Mouse (Mus musculus): ENCODE results near the gene Scaf1.
"Not testable (repeated sequence)": the region's sequence is repeated elsewhere in the genome, so short reads cannot be mapped to it uniquely, and the experiment has no call there.

Gene Scaf1

DNA sequence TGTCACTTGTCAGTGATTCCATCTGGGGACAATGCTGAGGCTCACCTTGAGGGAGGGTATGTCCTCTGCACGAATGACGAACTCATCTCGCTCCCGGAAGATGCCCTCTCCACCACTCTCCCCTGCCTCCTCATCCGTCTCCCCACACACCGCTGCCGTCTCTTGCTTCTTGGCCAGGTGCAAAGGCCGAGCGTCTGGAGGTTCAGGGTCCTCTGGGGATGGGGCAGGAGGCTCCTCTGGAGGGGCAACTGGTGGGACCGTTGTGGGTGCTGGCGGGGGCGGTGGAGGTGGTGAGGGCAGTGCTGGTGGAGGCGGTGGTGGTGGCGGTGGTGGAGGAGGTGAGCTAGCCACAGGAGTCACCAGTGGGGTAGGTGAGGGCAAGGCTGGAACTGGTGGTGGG lies 27.1 kb upstream of the Scaf1 start:
- in situ Hi-C loops (cut with MboI), result no loop called here

DNA sequence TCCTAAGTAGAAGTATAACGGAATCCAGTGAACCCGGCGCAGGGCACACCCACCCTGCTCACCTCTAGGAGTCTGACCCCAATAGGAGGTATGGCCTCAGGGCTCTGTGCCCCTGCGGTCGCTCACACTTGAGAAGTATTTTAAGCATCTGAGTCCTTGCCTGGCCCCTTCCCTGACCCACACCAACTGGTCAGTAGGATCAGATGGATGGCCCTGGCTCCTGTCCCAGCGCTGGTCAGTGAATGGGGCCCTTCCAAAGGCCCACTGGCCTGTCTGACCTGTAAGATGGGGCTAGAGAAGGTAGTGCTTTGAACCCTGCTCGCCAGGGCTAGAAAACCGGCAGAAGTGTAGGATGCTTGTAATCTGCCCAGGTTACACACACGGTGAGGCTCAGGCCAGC lies 24.7 kb upstream of the Scaf1 start:
- in situ Hi-C loops (cut with MboI), result no loop called here

DNA sequence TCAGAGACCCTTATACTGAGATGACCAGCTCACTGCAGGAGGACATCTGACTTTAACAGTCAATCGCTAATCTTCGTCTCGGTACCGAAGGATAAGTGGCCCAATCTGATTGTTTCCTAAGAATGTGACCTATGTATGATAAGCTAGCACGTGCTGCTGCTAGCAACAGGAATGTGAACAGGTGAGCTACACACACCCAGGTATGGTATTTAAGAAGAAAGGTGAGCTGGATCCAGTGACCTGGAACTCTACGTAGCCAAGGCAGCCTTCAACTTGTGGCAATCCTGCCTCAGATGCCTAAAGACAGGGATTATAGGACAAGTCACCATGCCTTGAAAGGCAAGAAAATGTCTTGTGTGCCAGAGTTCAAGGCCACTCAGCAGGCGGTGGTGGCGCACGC lies 22.2 kb upstream of the Scaf1 start:
- in situ Hi-C loops (cut with MboI), result no loop called here

- in situ Hi-C loops (cut with MboI), result no loop called here
Measured at GRCm38 (mm10) chr7:45037720-45038361, 21.7 kb upstream of the Scaf1 start.

GRCm38 (mm10) chr7:45036702-45037101 lies 20.5 kb upstream of the Scaf1 start:
- in situ Hi-C loops (cut with MboI), result no loop called here

DNA sequence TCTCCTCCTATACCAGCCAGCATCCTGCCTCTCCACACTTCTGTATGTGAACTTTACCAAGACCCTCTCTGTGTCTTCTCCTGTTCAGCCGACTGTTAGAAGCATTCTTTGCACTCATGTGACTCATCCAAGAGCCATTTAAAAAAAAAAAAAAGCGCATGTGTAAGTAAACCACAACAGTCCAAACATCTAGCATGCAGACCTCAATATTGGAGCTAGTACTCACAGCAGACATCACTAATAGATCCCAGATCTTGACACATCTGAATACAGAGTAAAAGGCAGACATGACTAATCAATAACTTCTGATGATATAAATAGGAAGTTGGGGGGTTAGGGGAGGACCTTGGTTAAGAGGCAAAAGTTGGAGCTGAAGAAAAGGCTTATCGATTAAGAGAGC lies 19.5 kb upstream of the Scaf1 start:
- in situ Hi-C loops (cut with MboI), result no loop called here

DNA sequence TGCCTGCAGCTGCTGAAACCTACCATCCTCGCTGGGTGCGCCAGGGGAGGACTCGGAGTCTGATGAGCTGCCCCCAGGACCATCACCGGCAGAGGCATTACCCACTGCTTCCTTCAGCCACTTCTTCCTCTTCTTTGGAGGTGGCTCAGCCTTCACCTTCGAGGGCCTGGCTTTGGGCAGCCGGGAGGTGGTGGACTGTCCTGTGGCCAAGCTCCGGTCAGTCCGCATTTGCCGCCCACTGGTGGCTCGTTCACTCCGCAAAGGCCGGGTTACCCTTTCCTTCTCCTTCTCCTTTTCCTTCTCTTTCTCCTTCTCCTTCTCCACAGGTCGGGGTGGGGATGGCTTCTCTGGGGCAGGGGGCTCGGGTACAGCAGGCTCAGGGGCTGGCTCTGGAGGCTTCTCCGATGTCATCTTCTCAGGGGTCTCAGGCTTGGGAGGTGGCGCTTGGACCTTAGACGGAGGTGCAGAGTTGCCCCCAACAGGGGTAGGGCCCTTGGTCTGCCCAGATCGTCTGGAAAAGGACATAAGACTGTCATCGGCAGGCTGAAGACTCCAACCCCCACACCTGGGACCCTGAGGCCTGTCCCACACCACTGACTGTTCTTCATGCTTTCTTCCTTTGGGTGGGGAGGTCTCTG lies 17.7 kb upstream of the Scaf1 start:
- in situ Hi-C loops (cut with MboI), result no loop called here

- in situ Hi-C loops (cut with MboI), result no loop called here
Measured at GRCm38 (mm10) chr7:45030857-45031256, 14.7 kb upstream of the Scaf1 start.

- in situ Hi-C loops (cut with MboI), result no loop called here
Measured at GRCm38 (mm10) chr7:45029995-45030394, 13.8 kb upstream of the Scaf1 start.

DNA sequence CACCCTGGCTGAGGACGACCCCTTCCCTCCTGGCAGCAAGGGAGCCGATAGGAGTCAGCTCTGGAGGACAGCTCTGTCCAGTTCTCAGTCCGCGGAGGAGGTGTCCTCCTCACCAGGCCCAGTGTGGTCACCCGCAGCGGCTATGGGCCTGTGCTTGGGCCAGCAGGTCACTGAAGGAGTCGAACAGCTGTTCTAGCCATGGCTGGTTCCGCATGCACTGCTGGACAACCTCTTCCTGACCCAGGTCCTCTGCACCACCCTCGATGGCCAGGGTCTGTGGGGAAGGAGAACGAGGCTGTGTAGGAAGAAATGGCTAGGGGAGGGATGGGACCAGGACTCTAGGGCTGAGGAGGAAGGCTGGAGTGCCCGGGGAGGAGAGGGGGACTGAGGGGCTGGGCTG lies 12.2 kb upstream of the Scaf1 start:
- in situ Hi-C loops (cut with MboI), result no loop called here

DNA sequence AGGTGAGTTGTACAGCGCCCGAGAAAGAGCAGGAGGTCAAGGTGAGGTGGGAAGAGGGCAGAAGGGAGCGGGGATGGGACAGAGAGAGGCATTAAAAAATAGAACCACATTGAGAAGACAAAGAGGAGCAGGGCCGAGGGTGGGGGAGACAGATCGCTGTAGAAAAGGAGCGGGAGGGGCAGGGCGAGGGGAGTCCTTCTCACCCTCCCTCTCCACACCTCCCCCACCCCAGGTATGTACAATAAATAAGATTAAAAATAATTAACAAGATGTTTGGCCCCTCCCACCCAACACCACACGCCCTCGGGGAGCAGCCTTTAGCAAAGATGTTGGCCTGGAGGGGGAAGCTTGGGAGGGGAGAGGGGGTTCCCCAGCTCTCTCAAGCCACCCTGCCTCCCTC lies 11.6 kb upstream of the Scaf1 start:
- in situ Hi-C loops (cut with MboI), result no loop called here

GRCm38 (mm10) chr7:45026256-45026655 lies 10.1 kb upstream of the Scaf1 start:
- in situ Hi-C loops (cut with MboI), result no loop called here

DNA sequence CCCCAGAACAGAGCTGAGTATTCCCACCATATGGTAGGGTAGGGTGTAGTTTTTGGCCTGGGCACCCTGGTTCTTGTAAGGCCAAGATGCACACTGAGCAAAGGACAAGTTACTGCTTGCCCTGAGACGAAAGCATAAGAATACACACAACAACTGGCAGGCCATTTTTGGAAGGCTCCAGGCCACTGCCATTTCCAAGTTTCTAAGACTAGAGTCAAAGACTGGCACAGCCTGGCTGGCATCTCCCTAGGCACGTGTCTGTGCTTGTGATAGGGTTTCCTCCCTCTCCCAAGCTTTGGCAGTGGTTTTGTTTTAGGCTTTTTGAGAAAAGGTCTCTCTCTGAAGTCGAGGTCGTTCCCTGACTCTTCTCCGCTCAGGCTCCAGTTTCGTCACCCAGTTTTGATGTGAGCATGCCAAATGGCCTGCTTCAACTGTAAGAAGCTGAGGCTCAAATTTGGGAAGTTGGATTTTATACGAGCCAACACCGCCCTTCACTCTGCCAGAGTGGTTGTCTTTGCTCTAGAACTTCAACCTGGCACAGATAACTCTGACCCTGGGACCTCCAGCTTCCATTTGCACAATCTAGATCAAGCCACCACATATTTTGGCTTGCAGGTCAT lies 9.5 kb upstream of the Scaf1 start:
- in situ Hi-C loops (cut with MboI), result no loop called here

DNA sequence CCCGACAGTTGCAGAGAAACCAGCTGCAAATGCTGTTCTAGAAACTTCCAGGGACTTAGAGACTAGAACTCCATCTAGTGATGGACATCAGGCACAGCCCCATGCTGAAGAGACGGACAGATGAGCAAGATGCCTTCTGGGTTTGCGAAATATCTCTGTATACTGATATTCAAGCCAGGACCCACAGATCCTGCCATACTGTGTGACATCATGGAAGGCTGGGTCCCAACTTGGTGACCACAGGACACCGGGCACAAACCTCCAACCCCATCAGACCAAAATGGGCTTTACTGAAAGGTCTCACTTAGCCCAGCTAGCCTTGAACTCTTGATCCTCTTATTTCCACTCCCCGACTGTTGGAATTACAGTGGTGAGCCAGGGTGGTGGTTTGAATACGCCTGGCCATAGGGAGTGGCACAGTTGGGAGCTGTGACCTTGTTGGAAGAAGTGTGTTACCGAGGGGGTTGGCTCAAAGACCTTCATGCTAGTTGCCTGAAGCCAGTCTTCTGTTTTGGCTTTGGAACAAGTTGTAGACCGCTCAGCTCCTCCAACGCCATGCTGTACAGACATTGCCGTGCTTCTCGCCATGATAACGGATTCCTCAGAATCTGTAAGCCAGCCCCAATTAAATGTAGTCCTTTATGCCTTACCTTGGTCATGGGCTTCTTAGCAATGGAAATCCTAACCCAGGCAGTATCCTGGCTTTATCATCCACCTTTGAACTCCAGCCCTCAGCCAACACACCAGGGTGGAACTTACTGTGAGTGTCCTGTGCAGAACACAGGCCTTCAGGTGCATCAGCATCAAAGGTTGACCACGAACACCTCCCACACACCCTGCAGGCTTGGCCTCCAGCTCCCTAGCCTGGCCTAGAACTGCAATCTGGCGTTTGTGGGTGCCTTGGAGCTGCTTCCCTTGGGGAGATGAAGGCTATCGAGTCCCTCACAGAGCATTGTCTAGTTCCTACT lies 8.4 kb upstream of the Scaf1 start:
- in situ Hi-C loops (cut with MboI), result no loop called here

GRCm38 (mm10) chr7:45023711-45024110 lies 7.5 kb upstream of the Scaf1 start:
- in situ Hi-C loops (cut with MboI), result not testable (repeated sequence)

- in situ Hi-C loops (cut with MboI), result no loop called here
Measured at GRCm38 (mm10) chr7:45020225-45020624, 4.1 kb upstream of the Scaf1 start.

DNA sequence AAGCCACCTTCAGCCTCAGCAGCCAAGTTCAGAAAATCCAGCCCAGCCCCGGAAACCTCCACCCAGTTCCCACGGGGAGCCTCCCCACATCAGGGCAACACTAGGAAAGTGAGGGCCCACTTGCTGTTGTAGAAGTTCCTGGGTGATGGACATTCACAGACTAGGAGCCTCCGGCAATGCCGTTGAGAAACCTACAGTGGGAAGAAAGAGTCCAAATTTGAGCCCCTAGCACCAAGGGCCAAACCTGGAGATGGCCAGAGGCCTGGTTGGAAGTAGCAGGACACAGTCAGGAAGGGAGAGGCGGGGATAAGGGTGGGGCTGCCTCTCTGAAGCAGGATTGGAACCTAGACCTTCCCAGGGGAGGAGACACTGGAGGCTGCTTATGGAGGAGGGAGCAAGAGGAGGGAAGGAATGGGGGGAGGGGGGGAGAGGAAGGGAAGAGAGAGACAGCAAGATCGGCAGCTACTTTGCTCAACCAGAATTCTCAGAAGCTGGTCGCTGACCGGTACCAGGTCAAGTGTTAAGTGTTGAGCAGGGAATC lies 2.9 kb upstream of the Scaf1 start:
- in situ Hi-C loops (cut with MboI), result no loop called here

- in situ Hi-C loops (cut with MboI), result no loop called here
Measured at GRCm38 (mm10) chr7:45017242-45018061, 1.3 kb upstream of the Scaf1 start, which contains the start of gene Rras. Rras (plus strand) TSS chr7:45017961.

GRCm38 (mm10) chr7:45016761-45017160 lies 598 bp upstream of the Scaf1 start:
- in situ Hi-C loops (cut with MboI), result no loop called here

DNA sequence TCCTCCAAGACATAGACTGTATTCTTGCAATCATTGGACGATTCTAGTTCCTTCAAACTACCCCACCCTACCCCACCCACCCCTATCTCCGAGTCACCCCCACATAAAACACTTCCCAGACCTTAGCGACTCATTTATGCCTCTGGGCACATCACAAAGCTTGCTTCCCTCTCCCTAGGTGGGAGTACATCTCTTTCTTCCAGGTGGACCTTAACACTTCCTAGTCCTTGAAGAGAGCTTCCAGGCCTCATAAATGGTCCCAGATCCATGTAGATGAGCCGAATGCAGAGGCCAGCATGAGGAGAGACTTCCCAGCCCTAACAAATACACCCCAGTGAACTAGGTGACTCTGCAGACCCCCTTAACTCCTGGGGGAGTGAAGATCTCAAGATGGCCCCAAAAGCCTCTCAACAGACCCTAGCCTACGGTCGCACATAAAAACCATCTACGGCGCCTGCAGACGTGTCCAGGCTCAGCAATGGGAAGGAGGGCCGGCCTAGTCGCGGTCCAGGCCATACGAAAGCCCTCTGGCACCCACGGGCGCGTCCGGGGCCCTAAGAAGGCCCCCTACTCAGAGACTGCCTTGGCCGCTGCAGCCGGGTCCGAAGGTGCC lies 713 bp downstream of the Scaf1 start:
- in situ Hi-C loops (cut with MboI), result no loop called here

DNA sequence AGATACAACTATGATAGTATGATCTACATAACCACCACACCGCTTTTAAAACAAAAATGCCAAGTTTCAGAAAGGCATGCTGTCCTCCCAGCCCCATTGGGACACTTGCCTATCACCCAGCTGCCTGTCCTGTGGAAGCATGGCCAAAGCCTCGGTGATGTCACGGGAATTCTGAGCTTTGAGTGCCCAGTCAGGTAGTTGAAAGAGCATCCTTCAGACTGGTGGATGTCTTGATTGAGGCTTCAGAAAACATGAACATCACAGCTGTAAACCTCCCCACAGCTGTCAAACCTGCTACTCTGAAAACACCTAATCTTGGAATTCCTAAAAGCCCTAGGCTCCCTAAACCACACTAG lies 2.1 kb downstream of the Scaf1 start:
- in situ Hi-C loops (cut with MboI), result no loop called here

All from mature B cell (primary cell).